Mouse (Mus musculus) heart, adult 9 months (tissue): ENCODE measurements around the gene R3hdm1.

Experiments used
- DNase-seq, 2 experiments: peaks; one replicate each; pipeline ENCODE4 v3.0.0; 2022; ENCODE audit warnings: low spot score in 2 of 2

The R3hdm1 gene

GRCm38 (mm10) chr1:128284157-128284690 lies 181.1 kb downstream of the R3hdm1 start:
- no peak for DNase-seq

GRCm38 (mm10) chr1:128285136-128285535 lies 182.0 kb downstream of the R3hdm1 start:
- no peak for DNase-seq
